Mouse (Mus musculus) stomach, embryonic 14.5 days (tissue): ENCODE measurements around the gene Vldlr. TPM values are rescaled to one million over a fixed set of nuclear protein-coding genes. Genes with fewer than 3 reads are reported as not detected.

Experiments used
- ATAC-seq: fragments of 200-750 bp; cut with Nextera tagmentation; 2 replicates; pipeline ENCODE4 v1.8.0; 2017; ENCODE audit warnings: low read depth, moderate TSS enrichment; ENCODE audit not compliant: insufficient number of reproducible peaks, insufficient read depth, low FRiP score
- H3K27ac ChIP-seq: fragments of 300-500 bp; sonication (generic); 2 replicates; pipeline ENCODE4 v1.5.1; 2014; ENCODE audit warnings: mild to moderate bottlenecking, low read length, moderate library complexity, mixed read lengths
- H3K27me3 ChIP-seq: fragments of 300-500 bp; sonication (generic); 2 replicates; pipeline ENCODE4 v1.6.1; 2014; ENCODE audit warnings: low read length, control low read depth, mixed read lengths; ENCODE audit not compliant: control insufficient read depth, insufficient read depth
- H3K36me3 ChIP-seq: fragments of 300-500 bp; sonication (generic); 2 replicates; pipeline ENCODE4 v1.6.1; 2014; ENCODE audit warnings: mild to moderate bottlenecking, control low read depth, low read length, moderate library complexity, mixed read lengths; ENCODE audit not compliant: control insufficient read depth, insufficient read depth
- H3K4me1 ChIP-seq: fragments of 300-500 bp; sonication (generic); 2 replicates; pipeline ENCODE4 v1.6.1; 2014; ENCODE audit warnings: low read length, control low read depth, mixed read lengths; ENCODE audit not compliant: control insufficient read depth, insufficient read depth
- H3K4me2 ChIP-seq: fragments of 300-500 bp; sonication (generic); replicated peaks from 2 replicates; pipeline ENCODE4 v1.6.1; 2014; ENCODE audit warnings: low read depth, low read length, control low read depth
- H3K4me3 ChIP-seq: fragments of 300-500 bp; sonication (generic); 2 replicates; pipeline ENCODE4 v1.5.1; 2014; ENCODE audit warnings: low read depth, low read length, control low read depth
- H3K9ac ChIP-seq: fragments of 300-500 bp; sonication (generic); replicated peaks from 2 replicates; pipeline ENCODE4 v1.6.1; 2014; ENCODE audit warnings: low read depth, mild to moderate bottlenecking, control low read depth, low read length, moderate library complexity, mixed read lengths
- H3K9me3 ChIP-seq: fragments of 300-500 bp; sonication (generic); 2 replicates; pipeline ENCODE4 v1.6.1; 2016; ENCODE audit warnings: low read depth, low read length, control low read depth; ENCODE audit not compliant: control insufficient read depth
- WGBS: fragments of 180-500 bp; shearing (Covaris S2); extraction: QIAGEN DNeasy Blood & Tissue Kit; methylation state at CpG from one replicate; pipeline ENCODE4 v1.1.7; 2014; 5-methylcytosine and 5-hydroxymethylcytosine counted together
- polyA plus RNA-seq: library from polyadenylated mRNA; unstranded; fragments of >200 nt; fragmentation: Nextera tagmentation; extraction: Ambion mirVana; gene quantifications from 2 replicates; pipeline ENCODE4 v1.2.1, GENCODE M21; 2014

Gene Vldlr
- polyA plus RNA-seq, 1 experiment from 2014 or later = 5.9 TPM

DNA sequence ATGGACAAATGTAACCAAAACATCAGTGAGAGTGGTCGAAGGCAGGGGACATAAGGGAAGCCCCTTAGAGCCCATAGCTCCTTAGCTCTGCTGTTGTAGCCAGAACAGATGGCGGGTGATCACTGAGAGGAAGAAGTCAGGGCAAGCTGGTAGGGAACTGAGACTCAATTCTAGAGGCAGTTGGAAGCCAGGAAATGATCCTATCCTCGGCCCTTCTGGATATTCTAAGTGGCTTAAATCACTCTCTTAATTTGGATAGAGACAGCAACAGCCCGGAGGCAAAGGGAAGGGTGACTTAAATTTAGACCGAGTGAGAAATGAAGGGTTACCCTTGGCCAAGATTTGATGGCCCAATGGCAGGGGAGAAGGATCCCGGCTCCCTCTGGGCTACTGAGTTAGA is 6.8 kb downstream of the Vldlr start:
- no peaks in the 10 kb centered on the region for H3K36me3 ChIP-seq
- H3K9ac ChIP-seq = no peak overlapping the region
- no peak overlapping the region for H3K4me2 ChIP-seq
- H3K4me1 ChIP-seq = peaks cover 3% of the 10 kb centered on the region; the same call in 1 of the 2 replicates
- no peaks in the 10 kb centered on the region for H3K27me3 ChIP-seq
- no peak overlapping the region for H3K27ac ChIP-seq
- no peak for ATAC-seq
- WGBS = 79% methylated on average over 6 of the region's 6 CpGs
- H3K9me3 ChIP-seq = no peaks in the 10 kb centered on the region
- H3K4me3 ChIP-seq = no peak overlapping the region

DNA sequence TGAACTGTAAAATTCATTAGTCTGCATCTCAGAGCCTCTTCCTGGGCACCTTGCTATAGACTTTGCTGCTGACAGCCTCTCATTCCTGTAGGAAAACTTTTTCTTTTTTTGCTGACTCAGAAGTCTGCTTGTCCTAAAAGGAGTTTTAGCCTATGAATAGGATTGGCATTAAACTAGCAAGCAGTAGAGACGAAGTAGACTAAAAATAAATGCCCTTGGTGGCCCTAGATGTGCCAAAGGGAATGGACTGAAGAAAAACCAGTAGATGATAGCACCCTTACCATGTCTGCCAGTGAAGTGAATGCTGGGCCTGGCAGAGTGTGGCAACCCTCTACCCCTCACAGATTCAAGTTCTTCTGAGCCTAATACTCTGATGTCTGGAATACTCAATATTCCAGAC is 8.1 kb downstream of the Vldlr start:
- no peak for ATAC-seq
- no peaks in the 10 kb centered on the region for H3K4me1 ChIP-seq
- no peak overlapping the region for H3K27ac ChIP-seq
- H3K4me3 ChIP-seq = no peak overlapping the region
- H3K9ac ChIP-seq = no peak overlapping the region
- H3K36me3 ChIP-seq = no peaks in the 10 kb centered on the region
- H3K4me2 ChIP-seq = no peak overlapping the region
- no peaks in the 10 kb centered on the region for H3K9me3 ChIP-seq
- 73% methylated on average over 1 of the region's 1 CpGs for WGBS
- H3K27me3 ChIP-seq = no peaks in the 10 kb centered on the region

DNA sequence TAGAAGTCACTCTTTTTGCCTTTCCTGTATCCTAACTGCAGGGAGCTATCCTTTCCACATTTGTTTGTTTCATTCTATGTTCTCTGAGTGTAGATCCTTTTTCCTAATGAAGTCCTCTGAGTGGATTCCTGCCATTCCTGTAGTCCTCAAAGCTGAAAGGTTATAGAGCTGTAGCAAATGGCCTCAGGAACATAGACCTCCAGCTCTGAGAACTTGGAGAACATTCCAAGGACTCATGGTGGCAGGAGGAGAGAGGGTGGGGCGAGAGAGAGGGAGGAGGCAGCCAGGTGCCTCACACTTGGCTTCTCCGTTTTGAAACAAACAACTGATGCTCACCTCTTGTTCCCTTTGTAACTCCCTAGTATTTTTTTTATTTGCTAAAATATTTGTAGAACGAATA is 10.3 kb downstream of the Vldlr start:
- Histone ChIP-seq H3K4me3 (no peak overlapping the region), H3K4me2 (no peak overlapping the region), H3K4me1 (no peaks in the 10 kb centered on the region), H3K36me3 (no peaks in the 10 kb centered on the region), H3K27me3 (no peaks in the 10 kb centered on the region), H3K9ac (no peak overlapping the region), H3K27ac (no peak overlapping the region), H3K9me3 (no peaks in the 10 kb centered on the region)
- 65% methylated on average over 3 of the region's 3 CpGs for WGBS
- no peak for ATAC-seq

DNA sequence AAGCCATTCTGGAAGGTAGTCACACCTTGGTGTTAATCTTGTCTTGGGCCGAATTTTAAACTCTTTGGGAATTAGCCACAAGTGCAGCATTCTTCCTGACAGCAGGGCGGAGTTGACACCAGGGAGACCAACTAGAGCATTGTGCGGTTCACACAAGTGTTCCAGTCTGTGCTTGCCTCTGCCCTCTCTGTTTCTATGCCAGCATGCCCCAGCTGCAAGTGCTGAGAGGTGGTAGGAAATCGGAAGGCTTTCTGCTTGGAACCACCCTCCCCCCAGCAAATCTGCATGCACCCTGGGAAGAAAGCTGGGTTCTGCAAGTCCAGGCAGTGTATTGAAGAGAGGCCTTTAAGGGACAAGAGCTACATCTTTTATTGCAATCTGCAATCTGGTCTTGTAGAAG is 10.8 kb downstream of the Vldlr start:
- Histone ChIP-seq H3K9ac (no peak overlapping the region), H3K27me3 (no peaks in the 10 kb centered on the region), H3K36me3 (no peaks in the 10 kb centered on the region), H3K4me2 (no peak overlapping the region), H3K4me1 (no peaks in the 10 kb centered on the region), H3K27ac (no peak overlapping the region), H3K9me3 (no peaks in the 10 kb centered on the region), H3K4me3 (no peak overlapping the region)
- no peak for ATAC-seq
- WGBS = 50% methylated on average over 4 of the region's 4 CpGs

DNA sequence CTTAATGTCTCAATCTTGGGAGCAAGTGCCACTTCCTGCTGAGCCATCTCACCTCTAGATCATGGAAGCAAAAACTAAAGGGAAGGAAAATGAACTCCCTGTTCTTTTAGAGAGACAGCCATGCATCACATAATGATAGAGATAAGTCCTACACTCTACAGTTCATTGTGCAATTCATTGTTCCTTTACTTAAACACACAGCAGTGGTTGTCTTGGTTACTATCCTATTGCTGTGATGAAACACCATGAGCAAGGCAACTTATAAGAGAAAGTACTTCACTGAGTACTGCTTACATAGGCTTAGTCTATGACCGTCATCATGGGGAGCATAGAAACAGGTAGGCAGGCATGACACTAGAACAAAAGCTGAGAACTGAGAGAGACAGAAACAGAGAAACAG is 12.0 kb downstream of the Vldlr start:
- Histone ChIP-seq H3K36me3 (no peaks in the 10 kb centered on the region), H3K9ac (no peak overlapping the region), H3K4me2 (no peak overlapping the region), H3K4me3 (no peak overlapping the region), H3K27me3 (no peaks in the 10 kb centered on the region), H3K4me1 (no peaks in the 10 kb centered on the region), H3K9me3 (no peaks in the 10 kb centered on the region), H3K27ac (no peak overlapping the region)
- WGBS = 94% methylated on average over 1 of the region's 1 CpGs
- ATAC-seq = no peak

DNA sequence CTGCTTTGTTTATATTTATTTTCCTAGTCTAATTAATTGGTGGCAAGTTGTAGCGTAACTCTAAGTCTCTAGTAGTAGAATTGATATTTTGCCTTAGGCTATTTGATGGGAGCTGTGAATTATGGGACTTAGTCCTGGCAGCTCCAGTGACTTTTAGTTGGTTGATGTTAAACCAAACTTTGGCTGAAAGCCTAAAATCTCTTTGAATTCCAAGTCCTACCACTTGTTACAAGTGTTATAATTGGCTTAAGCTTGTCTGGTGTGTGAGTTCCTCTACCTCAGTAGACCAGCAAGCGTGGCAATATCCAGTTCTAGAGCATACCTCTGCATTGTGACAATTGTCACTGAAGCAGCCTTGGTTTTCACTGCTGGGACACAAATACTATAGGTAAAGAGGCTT is 17.1 kb downstream of the Vldlr start:
- Histone ChIP-seq H3K9ac (no peak overlapping the region), H3K27ac (no peak overlapping the region), H3K4me2 (no peak overlapping the region), H3K9me3 (no peaks in the 10 kb centered on the region), H3K27me3 (no peaks in the 10 kb centered on the region), H3K36me3 (no peaks in the 10 kb centered on the region), H3K4me3 (no peak overlapping the region), H3K4me1 (no peaks in the 10 kb centered on the region)
- 82% methylated on average over 2 of the region's 2 CpGs for WGBS
- no peak for ATAC-seq

DNA sequence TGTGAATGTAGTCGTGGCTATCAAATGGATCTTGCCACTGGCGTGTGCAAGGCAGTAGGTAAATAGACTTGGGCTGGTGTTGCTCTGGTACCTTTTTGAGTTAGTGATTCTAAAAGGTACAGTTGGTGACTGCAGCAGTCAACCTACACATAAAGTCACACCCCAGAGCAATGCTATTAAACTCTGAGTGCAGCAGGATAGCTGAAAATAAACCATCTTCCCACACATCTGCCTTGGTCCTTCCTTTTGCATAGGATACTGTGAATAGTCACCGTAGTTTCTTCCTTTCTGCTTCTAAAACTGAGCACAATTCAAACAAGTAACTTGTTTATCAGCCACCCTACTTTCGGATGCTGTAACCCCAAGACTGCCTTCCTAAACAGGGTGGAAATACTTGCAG is 23.6 kb downstream of the Vldlr start:
- H3K4me2 ChIP-seq = no peak overlapping the region
- no peaks in the 10 kb centered on the region for H3K4me1 ChIP-seq
- H3K36me3 ChIP-seq = no peaks in the 10 kb centered on the region
- ATAC-seq = no peak
- no peak overlapping the region for H3K4me3 ChIP-seq
- H3K9ac ChIP-seq = no peak overlapping the region
- H3K9me3 ChIP-seq = no peaks in the 10 kb centered on the region
- 86% methylated on average over 4 of the region's 4 CpGs for whole genome bisulfite sequencing
- no peaks in the 10 kb centered on the region for H3K27me3 ChIP-seq
- no peak overlapping the region for H3K27ac ChIP-seq

DNA sequence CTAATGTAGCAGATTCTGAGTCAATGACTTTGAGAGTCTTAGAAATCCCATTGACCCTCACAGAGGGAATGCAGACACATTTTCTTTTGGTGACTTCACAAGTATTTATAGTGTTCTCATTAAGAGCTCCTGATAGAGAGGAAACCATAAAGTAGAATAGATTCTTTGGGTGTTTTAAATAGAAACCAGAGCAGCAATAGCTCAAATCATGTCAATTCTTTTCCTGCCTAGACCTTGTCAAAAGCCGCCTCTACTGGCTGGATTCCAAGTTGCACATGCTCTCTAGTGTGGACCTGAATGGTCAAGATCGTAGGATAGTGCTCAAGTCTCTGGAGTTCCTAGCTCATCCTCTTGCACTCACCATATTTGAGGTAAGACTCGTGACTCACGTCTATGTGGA is 27.2 kb downstream of the Vldlr start:
- H3K36me3 ChIP-seq = peaks cover 3% of the 10 kb centered on the region; the same call in 1 of the 2 replicates
- no peak for ATAC-seq

DNA sequence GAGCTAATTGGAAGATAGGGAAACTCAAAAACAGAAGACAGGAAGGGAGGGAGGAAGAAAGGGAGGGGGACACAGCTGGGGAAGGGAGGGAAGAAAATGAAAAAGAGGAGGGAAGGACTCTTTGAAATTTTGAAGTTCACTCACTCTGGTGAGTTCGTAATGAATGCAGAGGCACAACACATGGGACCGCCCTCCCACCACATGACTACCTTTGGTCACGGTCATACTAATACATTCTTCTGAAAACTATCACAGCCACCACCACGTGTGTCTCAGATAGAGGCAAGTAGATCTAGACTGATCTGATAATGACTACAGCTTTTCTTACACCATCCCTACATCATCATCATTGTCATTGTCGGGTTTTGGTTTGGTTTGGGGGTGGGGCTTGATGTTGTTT is 38.5 kb downstream of the Vldlr start:
- ATAC-seq = no peak
- Histone ChIP-seq H3K27ac (no peak overlapping the region), H3K4me2 (no peak overlapping the region), H3K9me3 (no peaks in the 10 kb centered on the region), H3K4me3 (no peak overlapping the region), H3K36me3 (no peaks in the 10 kb centered on the region), H3K27me3 (no peaks in the 10 kb centered on the region), H3K4me1 (no peaks in the 10 kb centered on the region), H3K9ac (no peak overlapping the region)
- WGBS = 85% methylated on average over 5 of the region's 5 CpGs

More for the DNA sequence above, 27.2 kb downstream of the Vldlr start:
- no peaks in the 10 kb centered on the region for H3K27me3 ChIP-seq
- no peak overlapping the region for H3K4me3 ChIP-seq
- H3K9ac ChIP-seq = no peak overlapping the region
- no peak overlapping the region for H3K27ac ChIP-seq
- no peak overlapping the region for H3K4me2 ChIP-seq
- no peaks in the 10 kb centered on the region for H3K4me1 ChIP-seq
- 79% methylated on average over 4 of the region's 4 CpGs for WGBS
- no peaks in the 10 kb centered on the region for H3K9me3 ChIP-seq
